Mouse (Mus musculus): ENCODE results near the gene Wiz. TPM values are rescaled to one million over a fixed set of nuclear protein-coding genes. Genes with fewer than 3 reads are reported as not detected.

Gene Wiz
- polyA plus RNA-seq (2014; fragmentation: Illumina TruSeq; extraction: RNeasy Lipid Tissue Mini Kit (QIAGEN cat#74804); ENCODE audit: low read depth, low replicate concordance) = 25.2 TPM

DNA sequence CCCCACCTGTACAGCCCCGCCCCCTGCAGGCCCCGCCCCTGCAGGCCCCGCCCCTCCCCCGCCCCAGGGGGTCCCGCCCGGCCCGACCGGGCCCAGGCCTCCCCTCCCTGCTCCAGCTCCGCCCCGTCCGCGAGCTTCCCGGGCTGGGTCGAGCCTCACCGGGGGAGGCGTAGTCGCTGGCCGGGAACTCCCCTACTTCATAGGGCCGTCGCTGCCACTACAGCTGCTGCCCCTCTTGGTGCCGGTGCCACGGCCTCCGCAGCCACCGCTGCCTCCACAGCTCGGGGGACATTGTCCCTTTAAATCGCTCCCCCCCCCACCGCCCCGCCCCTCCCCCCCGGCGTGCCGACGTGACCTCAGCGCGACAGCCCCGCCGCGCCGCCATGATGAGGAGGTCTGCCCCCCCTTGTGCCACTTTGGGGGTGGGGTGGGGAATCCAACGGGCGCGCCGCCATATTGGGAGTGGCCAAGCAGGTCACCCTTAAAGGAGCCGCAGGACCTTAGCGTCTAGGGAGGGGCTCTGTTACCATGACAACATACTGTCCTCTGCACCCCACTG lies at the start of gene Wiz:
Gene Wiz, minus strand, starts transcription at position 339 of the 559 bp plus-strand sequence.

DNA sequence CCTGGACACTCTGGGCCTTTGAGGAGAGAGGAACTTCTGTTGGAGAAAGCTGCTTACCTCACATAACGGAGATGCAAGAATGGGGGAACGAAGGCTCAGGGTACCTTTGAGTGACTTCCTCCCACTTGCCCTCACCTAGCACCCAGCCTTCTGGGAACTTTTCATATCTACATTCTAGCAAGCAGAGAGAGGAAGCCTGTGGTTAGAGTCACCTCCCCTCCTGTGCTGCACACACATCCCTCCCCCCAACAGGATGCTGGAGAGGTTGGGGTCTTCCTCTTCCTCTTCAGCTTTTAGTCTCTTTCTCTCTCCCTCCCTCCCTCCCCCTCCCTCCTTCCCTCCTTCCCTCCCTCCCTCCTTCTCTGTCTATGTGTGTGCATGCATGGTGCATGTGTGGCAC lies 34.8 kb upstream of the Wiz start, which contains the start of gene Pglyrp2:
Gene Pglyrp2, minus strand, starts transcription at position 134 of the 400 bp plus-strand sequence.

DNA sequence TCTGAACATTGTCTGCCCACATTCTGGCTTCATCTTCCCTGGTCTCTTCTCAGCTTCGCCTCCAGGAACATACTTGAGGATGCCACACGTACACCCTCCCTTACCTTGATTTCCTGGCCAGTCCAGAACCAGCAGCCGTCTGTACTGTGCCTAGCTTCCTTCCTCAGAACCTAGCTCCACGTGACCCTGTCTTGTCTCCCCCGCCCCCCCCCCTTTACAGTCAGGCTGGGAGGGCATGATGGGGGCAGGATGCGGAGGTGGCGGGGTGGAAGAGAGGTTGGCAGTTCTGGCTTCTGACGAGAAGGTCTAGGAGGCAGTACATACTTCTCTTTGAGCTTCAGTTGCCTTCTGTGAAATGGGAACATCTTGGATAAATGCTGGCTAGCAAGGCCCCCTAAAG lies 14.2 kb upstream of the Wiz start, which contains the start of gene Rasal3:
Gene Rasal3, minus strand, starts transcription at position 167 of the 400 bp plus-strand sequence.

DNA sequence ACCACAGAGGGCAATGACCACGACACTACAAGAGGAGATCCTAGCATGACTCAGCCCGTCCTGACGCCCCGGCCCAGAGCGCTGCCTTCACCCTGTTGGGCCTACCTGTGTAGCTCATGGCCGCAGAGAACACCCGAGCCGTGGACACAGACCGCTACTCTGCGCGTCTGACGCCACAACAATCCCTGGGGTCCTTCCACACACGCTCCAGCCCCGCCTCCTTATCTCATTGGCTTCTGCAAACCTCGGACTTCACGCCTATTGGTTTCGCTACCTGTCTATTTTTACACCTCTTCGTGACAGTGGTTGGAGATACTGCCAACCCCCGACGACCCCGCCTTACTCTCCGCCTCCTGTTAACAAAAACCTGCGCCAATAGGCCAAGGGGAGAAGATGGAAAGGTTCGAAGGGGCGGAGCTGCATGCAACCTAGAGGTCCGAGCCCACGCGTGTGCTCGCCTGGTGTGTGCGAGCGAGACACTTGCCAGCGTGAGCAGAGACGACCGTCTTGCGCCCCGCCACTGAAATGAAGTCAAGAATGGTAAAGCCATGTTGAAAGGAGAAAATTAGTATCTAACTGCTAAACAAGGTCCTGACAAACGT lies 38.8 kb downstream of the Wiz start, which contains the start of gene Akap8l:
Gene Akap8l, minus strand, starts transcription at position 226 of the 602 bp plus-strand sequence.

DNA sequence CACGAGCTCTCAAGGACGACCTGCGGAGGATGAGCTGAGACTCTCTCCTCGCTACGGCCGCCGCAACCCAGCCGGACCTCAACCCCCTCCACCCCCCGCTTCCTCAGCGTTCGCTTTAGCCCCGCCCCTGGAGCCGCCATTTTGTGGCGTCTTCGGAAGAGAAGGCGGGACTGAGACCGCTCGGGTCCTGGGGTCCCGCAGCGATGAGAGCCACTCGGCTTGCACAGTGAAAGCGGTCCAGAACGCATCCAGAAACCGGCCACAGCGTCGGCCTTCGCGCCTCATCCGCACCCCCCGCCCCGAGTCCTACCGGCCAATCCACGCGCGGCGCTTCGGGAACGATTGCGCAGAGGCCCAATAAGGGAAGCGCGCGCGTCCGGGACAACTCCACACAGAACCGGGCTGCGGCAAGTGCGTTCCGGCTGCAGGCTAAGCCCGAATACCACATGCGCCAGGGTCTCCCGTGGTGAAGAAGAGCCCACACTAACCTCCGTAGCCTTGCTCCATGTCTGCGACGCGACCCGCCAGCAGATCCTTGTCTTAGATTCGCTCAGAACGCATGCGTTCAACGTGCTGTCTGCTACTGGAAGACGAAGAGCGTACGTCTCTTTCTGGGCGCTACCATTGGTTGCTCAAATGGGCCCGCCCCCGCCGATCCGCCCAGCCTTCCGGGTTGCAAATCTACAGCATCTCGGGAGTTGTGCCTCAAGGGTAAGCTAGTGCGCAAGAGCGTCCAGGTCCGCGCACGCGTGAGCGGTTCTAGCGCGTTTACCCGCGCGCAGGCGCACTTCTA lies 68.4 kb downstream of the Wiz start, which contains the start of gene Akap8:
Gene Akap8, minus strand, starts transcription at position 642 of the 793 bp plus-strand sequence.

Other genes with a start within 250 kb of the Wiz start
- gene Notch3, start 222.6 kb downstream of the Wiz start, polyA plus RNA-seq (2014; fragmentation: Illumina TruSeq; extraction: RNeasy Lipid Tissue Mini Kit (QIAGEN cat#74804); ENCODE audit: low read depth, low replicate concordance) = 20.0 TPM
- 1.5 TPM for gene Ephx3, start 199.9 kb downstream of the Wiz start, polyA plus RNA-seq (2014; fragmentation: Illumina TruSeq; extraction: RNeasy Lipid Tissue Mini Kit (QIAGEN cat#74804); ENCODE audit: low read depth, low replicate concordance)
- 43.8 TPM for gene Brd4, start 104.7 kb downstream of the Wiz start, polyA plus RNA-seq (2014; fragmentation: Illumina TruSeq; extraction: RNeasy Lipid Tissue Mini Kit (QIAGEN cat#74804); ENCODE audit: low read depth, low replicate concordance)
- 74.3 TPM for gene Akap8, start 68.2 kb downstream of the Wiz start, polyA plus RNA-seq (2014; fragmentation: Illumina TruSeq; extraction: RNeasy Lipid Tissue Mini Kit (QIAGEN cat#74804); ENCODE audit: low read depth, low replicate concordance)
- gene Akap8l, start 38.8 kb downstream of the Wiz start, polyA plus RNA-seq (2014; fragmentation: Illumina TruSeq; extraction: RNeasy Lipid Tissue Mini Kit (QIAGEN cat#74804); ENCODE audit: low read depth, low replicate concordance) = 122 TPM
- 2.2 TPM for gene Rasal3, start 14.1 kb upstream of the Wiz start, polyA plus RNA-seq (2014; fragmentation: Illumina TruSeq; extraction: RNeasy Lipid Tissue Mini Kit (QIAGEN cat#74804); ENCODE audit: low read depth, low replicate concordance)
- gene Pglyrp2, start 34.7 kb upstream of the Wiz start, polyA plus RNA-seq (2014; fragmentation: Illumina TruSeq; extraction: RNeasy Lipid Tissue Mini Kit (QIAGEN cat#74804); ENCODE audit: low read depth, low replicate concordance) = 0.27 TPM
- gene Cyp4f39, start 63.3 kb upstream of the Wiz start, polyA plus RNA-seq (2014; fragmentation: Illumina TruSeq; extraction: RNeasy Lipid Tissue Mini Kit (QIAGEN cat#74804); ENCODE audit: low read depth, low replicate concordance) = 1.6 TPM
- 15.0 TPM for gene Cyp4f17, start 116.6 kb upstream of the Wiz start, polyA plus RNA-seq (2014; fragmentation: Illumina TruSeq; extraction: RNeasy Lipid Tissue Mini Kit (QIAGEN cat#74804); ENCODE audit: low read depth, low replicate concordance)
- gene Cyp4f16, start 147.1 kb upstream of the Wiz start, polyA plus RNA-seq (2014; fragmentation: Illumina TruSeq; extraction: RNeasy Lipid Tissue Mini Kit (QIAGEN cat#74804); ENCODE audit: low read depth, low replicate concordance) = 14.3 TPM
- gene Cyp4f37, start 231.9 kb upstream of the Wiz start, polyA plus RNA-seq (2014; fragmentation: Illumina TruSeq; extraction: RNeasy Lipid Tissue Mini Kit (QIAGEN cat#74804); ENCODE audit: low read depth, low replicate concordance) = not detected

Measured in adipose tissue, adult 10 weeks (tissue).